Mouse (Mus musculus) embryonic fibroblast, embryonic 13.5 days (primary cell): ENCODE measurements at regions not wholly inside any gene's neighbourhood (a gene's known extent, or its start where the extent isn't known, plus 50 kb on each side); places are given as distances from the start of the nearest gene placed in this dataset.

Experiments used
- CTCF ChIP-seq: IDR thresholded peaks from 2 replicates; pipeline ENCODE4 v1.5.1; 2011; ENCODE audit warnings: mild to moderate bottlenecking, control low read depth, low read length, moderate library complexity, borderline replicate concordance; ENCODE audit not compliant: insufficient read depth
- POLR2A ChIP-seq: IDR thresholded peaks from 2 replicates; pipeline ENCODE4 v1.6.1; 2011; ENCODE audit warnings: low read depth, mild to moderate bottlenecking, control low read depth, low read length, moderate library complexity

DNA sequence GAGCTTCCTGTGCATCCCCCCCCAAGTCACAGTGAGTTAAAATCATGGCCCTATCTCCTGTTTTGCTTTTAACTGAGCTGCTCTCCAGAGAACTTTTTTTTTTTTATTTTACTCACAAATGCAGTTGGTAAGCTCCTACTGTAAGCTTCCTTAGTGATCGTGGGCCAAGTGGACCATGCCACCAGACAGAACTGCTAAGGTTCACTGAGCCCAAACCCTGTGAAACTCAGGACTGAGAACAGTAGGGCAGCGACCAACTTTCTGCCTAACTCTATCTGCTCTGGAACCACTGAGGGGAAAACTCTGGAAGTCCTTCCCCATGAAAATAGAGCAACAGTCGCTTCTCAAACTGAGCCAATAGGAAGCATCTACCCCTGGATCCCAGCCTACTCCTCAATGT lies 1041.8 kb downstream of the Fam19a2 start:
- TF ChIP-seq POLR2A: no peak
- TF ChIP-seq CTCF: no peak
